Mouse (Mus musculus) embryonic facial prominence, embryonic 14.5 days (tissue): ENCODE results near the gene Extl1. TPM values are rescaled to one million over a fixed set of nuclear protein-coding genes. Genes with fewer than 3 reads are reported as not detected.
A peak's percentile ranks its signal among the peaks of the same experiment; 100 is the strongest.
"Not testable (repeated sequence)": the region's sequence is repeated elsewhere in the genome, so short reads cannot be mapped to it uniquely, and the experiment has no call there.

Source experiments
- ATAC-seq: fragments of 200-750 bp; cut with Nextera tagmentation; 2 replicates; pipeline ENCODE4 v1.8.0; 2017; ENCODE audit warnings: low read depth, moderate number of reproducible peaks, moderate TSS enrichment
- DNase-seq: peaks from one replicate; pipeline ENCODE4 v3.0.0-alpha.2; 2015; ENCODE audit warnings: low spot score
- H3K27ac ChIP-seq: fragments of 300-500 bp; sonication (generic); replicated peaks from 2 replicates; pipeline ENCODE4 v1.5.1; 2014; ENCODE audit warnings: low read depth, mild to moderate bottlenecking, low read length, moderate library complexity
- H3K27me3 ChIP-seq: fragments of 300-500 bp; sonication (generic); replicated peaks from 2 replicates; pipeline ENCODE4 v1.6.1; 2014; ENCODE audit warnings: low read length; ENCODE audit not compliant: control insufficient read depth, insufficient read depth
- H3K36me3 ChIP-seq: fragments of 300-500 bp; sonication (generic); 2 replicates; pipeline ENCODE4 v1.6.1; 2014; ENCODE audit warnings: low read length, mixed read lengths; ENCODE audit not compliant: control insufficient read depth, insufficient read depth
- H3K4me1 ChIP-seq: fragments of 300-500 bp; sonication (generic); 2 replicates; pipeline ENCODE4 v1.6.1; 2014; ENCODE audit warnings: antibody characterized with exemption, low read length; ENCODE audit not compliant: control insufficient read depth, insufficient read depth
- H3K4me2 ChIP-seq: fragments of 300-500 bp; sonication (generic); 2 replicates; pipeline ENCODE4 v1.6.1; 2014; ENCODE audit warnings: low read depth, mild to moderate bottlenecking, low read length, moderate library complexity, mixed read lengths
- H3K4me3 ChIP-seq: fragments of 300-500 bp; sonication (generic); 2 replicates; pipeline ENCODE4 v1.5.1; 2014; ENCODE audit warnings: low read depth, mild to moderate bottlenecking, low read length
- H3K9ac ChIP-seq: fragments of 300-500 bp; sonication (generic); 2 replicates; pipeline ENCODE4 v1.6.1; 2014; ENCODE audit warnings: low read depth, mild to moderate bottlenecking, low read length, moderate library complexity, mixed read lengths
- H3K9me3 ChIP-seq: fragments of 300-500 bp; sonication (generic); 2 replicates; pipeline ENCODE4 v1.6.1; 2016; ENCODE audit warnings: low read length; ENCODE audit not compliant: control insufficient read depth
- WGBS: fragments of 180-500 bp; shearing (Covaris S2); extraction: QIAGEN DNeasy Blood & Tissue Kit; methylation state at CpG from one replicate; pipeline ENCODE4 v1.1.7; 2014; 5-methylcytosine and 5-hydroxymethylcytosine counted together
- polyA plus RNA-seq: library from polyadenylated mRNA; unstranded; fragments of >200 nt; fragmentation: Nextera tagmentation; extraction: Ambion mirVana; gene quantifications from 2 replicates; pipeline ENCODE4 v1.2.1, GENCODE M21; 2014

The Extl1 gene
- polyA plus RNA-seq = 3.1 and 3.6 TPM in 2 replicates

GRCm38 (mm10) chr4:134383750-134384149, at the start of gene Extl1:
TSS of gene Extl1 (minus strand) at chr4:134383850.
- H3K4me2 ChIP-seq, DNase-seq, H3K4me3 ChIP-seq, H3K36me3 ChIP-seq, ATAC-seq, H3K27ac ChIP-seq, H3K27me3 ChIP-seq, H3K9me3 ChIP-seq, H3K4me1 ChIP-seq, H3K9ac ChIP-seq: not testable (repeated sequence)
- WGBS = 97% methylated on average over 2 of the region's 6 CpGs

- ATAC-seq (no peak), DNase-seq (no peak)
- H3K27ac ChIP-seq = no peak overlapping the region
- no peak overlapping the region for H3K9ac ChIP-seq
- no peak overlapping the region for H3K4me3 ChIP-seq
- no peaks in the 10 kb centered on the region for H3K27me3 ChIP-seq
- H3K36me3 ChIP-seq = no peaks in the 10 kb centered on the region
- H3K4me1 ChIP-seq = peaks cover 13% of the 10 kb centered on the region
- 86% methylated on average over 15 of the region's 15 CpGs for WGBS
- no peak overlapping the region for H3K4me2 ChIP-seq
- H3K9me3 ChIP-seq = no peaks in the 10 kb centered on the region
Measured at GRCm38 (mm10) chr4:134432686-134433360, 49.2 kb upstream of the Extl1 start.

- ATAC-seq (peak; percentile 90), DNase-seq (peak; percentile 90)
- Histone ChIP-seq H3K4me3 (0 out of 2 replicates have a peak overlapping the region, but pooled peaks have one; percentile 3), H3K9ac (peak overlapping the region; percentile 43; the same call in 1 of the 2 replicates), H3K4me2 (peak overlapping the region; percentile 29), H3K27me3 (no peaks in the 10 kb centered on the region), H3K4me1 (peaks cover 13% of the 10 kb centered on the region), H3K36me3 (0 out of 2 replicates have a peak, but pooled peaks cover 7% of the 10 kb centered on the region), H3K27ac (peak overlapping the region; percentile 79), H3K9me3 (no peaks in the 10 kb centered on the region)
- WGBS = 18% methylated on average over 23 of the region's 23 CpGs
Measured at GRCm38 (mm10) chr4:134430381-134431004, 46.8 kb upstream of the Extl1 start.

GRCm38 (mm10) chr4:134425088-134425487, 41.4 kb upstream of the Extl1 start:
- DNase-seq = no peak
- Histone ChIP-seq H3K4me3 (no peak overlapping the region), H3K27ac (no peak overlapping the region), H3K4me2 (no peak overlapping the region), H3K9ac (no peak overlapping the region), H3K27me3 (no peaks in the 10 kb centered on the region), H3K9me3 (no peaks in the 10 kb centered on the region), H3K4me1 (peaks cover 3% of the 10 kb centered on the region; the same call in 1 of the 2 replicates), H3K36me3 (0 out of 2 replicates have a peak, but pooled peaks cover 13% of the 10 kb centered on the region)
- WGBS = 61% methylated on average over 7 of the region's 7 CpGs
- ATAC-seq = no peak

- H3K9me3 ChIP-seq = no peaks in the 10 kb centered on the region
- H3K4me2 ChIP-seq = no peak overlapping the region
- no peaks in the 10 kb centered on the region for H3K4me1 ChIP-seq
- H3K27ac ChIP-seq = no peak overlapping the region
- 0 out of 2 replicates have a peak, but pooled peaks cover 17% of the 10 kb centered on the region for H3K36me3 ChIP-seq
- WGBS = 87% methylated on average over 7 of the region's 7 CpGs
- H3K27me3 ChIP-seq = no peaks in the 10 kb centered on the region
- H3K9ac ChIP-seq = no peak overlapping the region
- no peak for DNase-seq
- H3K4me3 ChIP-seq = no peak overlapping the region
- no peak for ATAC-seq
Measured at GRCm38 (mm10) chr4:134423949-134424348, 40.3 kb upstream of the Extl1 start.

GRCm38 (mm10) chr4:134421971-134422370, 38.3 kb upstream of the Extl1 start:
- Histone ChIP-seq H3K27me3 (no peaks in the 10 kb centered on the region), H3K36me3 (peaks cover 28% of the 10 kb centered on the region), H3K4me1 (no peaks in the 10 kb centered on the region), H3K4me3 (no peak overlapping the region), H3K4me2 (no peak overlapping the region), H3K27ac (no peak overlapping the region), H3K9ac (no peak overlapping the region), H3K9me3 (no peaks in the 10 kb centered on the region)
- ATAC-seq (no peak), DNase-seq (no peak)
- 48% methylated on average over 11 of the region's 11 CpGs for WGBS

GRCm38 (mm10) chr4:134417111-134417510, 33.5 kb upstream of the Extl1 start:
- Histone ChIP-seq H3K27me3 (no peaks in the 10 kb centered on the region), H3K27ac (no peak overlapping the region), H3K36me3 (peaks cover 33% of the 10 kb centered on the region), H3K4me1 (0 out of 2 replicates have a peak, but pooled peaks cover 3% of the 10 kb centered on the region), H3K9ac (no peak overlapping the region), H3K4me2 (no peak overlapping the region), H3K9me3 (no peaks in the 10 kb centered on the region), H3K4me3 (no peak overlapping the region)
- 60% methylated on average over 7 of the region's 7 CpGs for WGBS
- DNase-seq (no peak), ATAC-seq (no peak)

- ATAC-seq = no peak
- Histone ChIP-seq H3K4me2 (no peak overlapping the region), H3K27me3 (no peaks in the 10 kb centered on the region), H3K36me3 (peaks cover 38% of the 10 kb centered on the region), H3K9ac (no peak overlapping the region), H3K4me1 (0 out of 2 replicates have a peak, but pooled peaks cover 3% of the 10 kb centered on the region), H3K9me3 (no peaks in the 10 kb centered on the region), H3K4me3 (no peak overlapping the region), H3K27ac (no peak overlapping the region)
- WGBS = 54% methylated on average over 15 of the region's 15 CpGs
- no peak for DNase-seq
Measured at GRCm38 (mm10) chr4:134416602-134417001, 33.0 kb upstream of the Extl1 start.
